Mouse (Mus musculus) brain, embryonic 14.5 days (tissue): ENCODE results near the gene Klk4.

ENCODE experiments used
- CTCF ChIP-seq: fragments of 200-500 bp; IDR thresholded peaks from 2 replicates; pipeline ENCODE4 v1.5.1; 2012; ENCODE audit warnings: inconsistent platforms, mild to moderate bottlenecking, moderate library complexity, borderline replicate concordance; ENCODE audit not compliant: insufficient read depth, insufficient read length; ENCODE audit errors: extremely low read depth
- POLR2A ChIP-seq: fragments of 200-500 bp; IDR thresholded peaks from 2 replicates; pipeline ENCODE4 v1.6.1; 2012; ENCODE audit warnings: mild to moderate bottlenecking, inconsistent platforms, borderline replicate concordance; ENCODE audit not compliant: poor library complexity, insufficient read depth, insufficient read length, severe bottlenecking; ENCODE audit errors: extremely low read depth

- TF ChIP-seq CTCF (no peak), POLR2A (no peak)
Measured at GRCm38 (mm10) chr7:43918426-43918825, 37.5 kb downstream of the Klk4 start.
